In genomic region chr8:119590348-119590747, GRCm38 (mm10) we compare ENCODE assay signal across 26 mouse cellular contexts. TPM values are rescaled to one million over a fixed set of nuclear protein-coding genes. Genes with fewer than 3 reads are reported as not detected.
DNase-seq lines count a peak whose midpoint lies in the region; ATAC-seq lines count a peak whose summit lies in the region.
"Had no signal": no experiment of that assay in that cellular context is flagged by ENCODE, and none has a peak within 500 bp of the region (broad histone marks: within the 10 kb centered on the region; RNA-seq: fewer than 3 reads in every experiment).

No protein-coding gene starts in this region.

- H3K36me3 ChIP-seq in kidney, embryonic 14.5 days (ENCODE audit: control insufficient read depth, insufficient read depth, low read length), result no peaks in the 10 kb centered on the region
- H3K36me3 ChIP-seq in intestine, embryonic 16.5 days (ENCODE audit: control insufficient read depth, insufficient read depth, low read length), result no peaks in the 10 kb centered on the region
- no peaks in the 10 kb centered on the region for H3K36me3 ChIP-seq in stomach, embryonic 15.5 days
- H3K36me3 ChIP-seq: embryonic facial prominence, embryonic 12.5 days; forebrain, embryonic 12.5 days; heart, embryonic 10.5 days had no signal

- no peak overlapping the region for H3K4me2 ChIP-seq in kidney, embryonic 14.5 days (replicated peaks; ENCODE audit: low read depth, low read length)
- no peak overlapping the region for H3K4me2 ChIP-seq in intestine, embryonic 16.5 days (ENCODE audit: low read depth, low read length)
- no peak overlapping the region for H3K4me2 ChIP-seq in stomach, embryonic 15.5 days
- H3K4me2 ChIP-seq: embryonic facial prominence, embryonic 12.5 days; forebrain, embryonic 12.5 days had no signal

- no peak overlapping the region for H3K9ac ChIP-seq in kidney, embryonic 14.5 days (ENCODE audit: low read depth, low read length)
- H3K9ac ChIP-seq in intestine, embryonic 16.5 days (ENCODE audit: low read depth, low read length), result no peak overlapping the region; the same call in 1 of the 2 replicates
- H3K9ac ChIP-seq in stomach, embryonic 15.5 days, result no peak overlapping the region
- H3K9ac ChIP-seq: embryonic facial prominence, embryonic 12.5 days; forebrain, embryonic 12.5 days had no signal

- no peaks in the 10 kb centered on the region for H3K4me1 ChIP-seq in kidney, embryonic 14.5 days (ENCODE audit: control insufficient read depth, insufficient read depth, low read length)
- peaks cover 9% of the 10 kb centered on the region; the same call in 1 of the 2 replicates for H3K4me1 ChIP-seq in intestine, embryonic 16.5 days (ENCODE audit: control insufficient read depth, insufficient read depth, low read length)
- H3K4me1 ChIP-seq in stomach, embryonic 15.5 days, result 0 out of 2 replicates have a peak, but pooled peaks cover 4% of the 10 kb centered on the region
- H3K4me1 ChIP-seq: embryonic facial prominence, embryonic 12.5 days had no signal

- peak; percentile 21 for DNase-seq in kidney, postnatal 14 days
- DNase-seq in ovary, postnatal 36 days (ENCODE audit: low spot score), result no peak
- DNase-seq in layer of hippocampus, adult 8-10 months (ENCODE audit: low spot score in 2 of 2), result no peak
- DNase-seq in spleen, adult 18-20 months, result no peak
- DNase-seq: adrenal gland, postnatal 14 days; cerebellum, adult 11-12 months; cerebellum, adult 9-10 months; cerebellum, postnatal 25 days; gastrocnemius, postnatal 10 days; heart, adult 18-20 months; heart, postnatal 10 days; heart, postnatal 4 days had no signal

- H3K4me3 ChIP-seq in kidney, embryonic 14.5 days (ENCODE audit: low read length), result no peak overlapping the region
- no peak overlapping the region for H3K4me3 ChIP-seq in intestine, embryonic 16.5 days (ENCODE audit: low read length)
- H3K4me3 ChIP-seq in stomach, embryonic 15.5 days (replicated peaks), result no peak overlapping the region
- H3K4me3 ChIP-seq: embryonic facial prominence, embryonic 12.5 days; forebrain, embryonic 12.5 days; heart, embryonic 10.5 days had no signal

- H3K27me3 ChIP-seq in kidney, embryonic 14.5 days (ENCODE audit: control insufficient read depth, insufficient read depth, low read length), result no peaks in the 10 kb centered on the region
- H3K27me3 ChIP-seq in intestine, embryonic 16.5 days (replicated peaks; ENCODE audit: control insufficient read depth, insufficient read depth, low read length), result no peaks in the 10 kb centered on the region
- H3K27me3 ChIP-seq in stomach, embryonic 15.5 days (replicated peaks), result no peaks in the 10 kb centered on the region
- H3K27me3 ChIP-seq: embryonic facial prominence, embryonic 12.5 days; Patski had no signal

- WGBS in kidney, embryonic 14.5 days, result 77% methylated on average over 14 of the region's 14 CpGs
- WGBS in intestine, embryonic 16.5 days, result 60% methylated on average over 14 of the region's 14 CpGs
- WGBS in stomach, embryonic 15.5 days, result 66% methylated on average over 14 of the region's 14 CpGs

- no peak overlapping the region for H3K27ac ChIP-seq in kidney, embryonic 14.5 days (ENCODE audit: low read depth, low read length)
- peak overlapping the region; percentile 79 for H3K27ac ChIP-seq in intestine, embryonic 16.5 days (ENCODE audit: low read length)
- no peak overlapping the region for H3K27ac ChIP-seq in stomach, embryonic 15.5 days
- H3K27ac ChIP-seq: embryonic facial prominence, embryonic 12.5 days; forebrain, embryonic 12.5 days had no signal

- ATAC-seq in kidney, embryonic 14.5 days (ENCODE audit: low FRiP score, low TSS enrichment), result no peak
- ATAC-seq in intestine, embryonic 16.5 days, result peak; percentile 90
- peak; percentile 55 for ATAC-seq in stomach, embryonic 15.5 days (ENCODE audit: insufficient read depth, low FRiP score, low read depth)
- ATAC-seq: activated CD4-positive, CD25-positive, alpha-beta regulatory T cell, adult 4 months; forebrain, embryonic 16.5 days; Patski had no signal

- no peaks in the 10 kb centered on the region for H3K9me3 ChIP-seq in kidney, embryonic 14.5 days (ENCODE audit: control insufficient read depth, low read length)
- no peaks in the 10 kb centered on the region for H3K9me3 ChIP-seq in intestine, embryonic 16.5 days (ENCODE audit: control insufficient read depth, low read length)
- H3K9me3 ChIP-seq in stomach, embryonic 15.5 days, result no peaks in the 10 kb centered on the region
- H3K9me3 ChIP-seq: embryonic facial prominence, embryonic 12.5 days; forebrain, embryonic 12.5 days; heart, embryonic 10.5 days had no signal

RNA-seq across cellular contexts. Expression of gene Taf1c, which starts 14.7 kb away (rescaled TPM):
- 9.7 and 13.0 TPM in 2 replicates for polyA plus RNA-seq in kidney, embryonic 14.5 days (2014; fragmentation: Nextera tagmentation; extraction: Ambion mirVana)
- polyA plus RNA-seq in intestine, embryonic 16.5 days (2015; fragmentation: Nextera tagmentation; extraction: Ambion mirVana), result 11.6 and 11.9 TPM in 2 replicates
- 9.7 and 9.8 TPM in 2 replicates for polyA plus RNA-seq in stomach, embryonic 15.5 days (2015; fragmentation: Nextera tagmentation; extraction: Ambion mirVana)
- total RNA-seq in layer of hippocampus, adult 8-10 months (2022), result 10 to 100 TPM; 10.7 to 11.8 (median 11.5) TPM

RNA-seq across cellular contexts. Expression of gene Dnaaf1, which starts 15.3 kb away (rescaled TPM):
- polyA plus RNA-seq in kidney, embryonic 14.5 days (2014; fragmentation: Nextera tagmentation; extraction: Ambion mirVana), result 0.11 and 0.37 TPM in 2 replicates
- polyA plus RNA-seq in intestine, embryonic 16.5 days (2015; fragmentation: Nextera tagmentation; extraction: Ambion mirVana), result 2.6 and 3.5 TPM in 2 replicates
- 0.40 and 0.59 TPM in 2 replicates for polyA plus RNA-seq in stomach, embryonic 15.5 days (2015; fragmentation: Nextera tagmentation; extraction: Ambion mirVana)
- under 1 TPM; 0.13 to 0.43 (median 0.17) TPM for total RNA-seq in layer of hippocampus, adult 8-10 months (2022)
- total RNA-seq: adrenal gland, adult 18-20 months; adrenal gland, postnatal 14 days; gastrocnemius, postnatal 10 days; gastrocnemius, postnatal 4 days; heart, postnatal 10 days; heart, postnatal 4 days had no signal
- polyA plus RNA-seq: activated CD4-positive, CD25-positive, alpha-beta regulatory T cell, adult 4 months had no signal

RNA-seq across cellular contexts. Expression of gene Hsdl1, which starts 15.4 kb away (rescaled TPM):
- polyA plus RNA-seq in kidney, embryonic 14.5 days (2014; fragmentation: Nextera tagmentation; extraction: Ambion mirVana), result 20.4 and 35.8 TPM in 2 replicates
- polyA plus RNA-seq in intestine, embryonic 16.5 days (2015; fragmentation: Nextera tagmentation; extraction: Ambion mirVana), result 32.3 and 33.3 TPM in 2 replicates
- 31.4 and 32.2 TPM in 2 replicates for polyA plus RNA-seq in stomach, embryonic 15.5 days (2015; fragmentation: Nextera tagmentation; extraction: Ambion mirVana)
- 10 to 100 TPM; 43.8 to 51.8 (median 49.7) TPM for total RNA-seq in layer of hippocampus, adult 8-10 months (2022)

RNA-seq across cellular contexts. Expression of gene Adad2, which starts 22.2 kb away (rescaled TPM):
- polyA plus RNA-seq in kidney, embryonic 14.5 days (2014; fragmentation: Nextera tagmentation; extraction: Ambion mirVana), result 0.29 TPM in 1 of 2 replicates, not detected in the other
- 0.09 TPM in 1 of 2 replicates, not detected in the other for polyA plus RNA-seq in intestine, embryonic 16.5 days (2015; fragmentation: Nextera tagmentation; extraction: Ambion mirVana)
- polyA plus RNA-seq in stomach, embryonic 15.5 days (2015; fragmentation: Nextera tagmentation; extraction: Ambion mirVana), result 0.09 TPM in 1 of 2 replicates, not detected in the other
- 1 to 10 TPM in 2 of 4 experiments, under 1 TPM in 2; 0.33 to 1.1 (median 0.71) TPM for total RNA-seq in layer of hippocampus, adult 8-10 months (2022)
- total RNA-seq: adrenal gland, adult 18-20 months; adrenal gland, postnatal 14 days; gastrocnemius, postnatal 10 days; gastrocnemius, postnatal 4 days; heart, adult 18-20 months; heart, postnatal 10 days; heart, postnatal 4 days had no signal
- polyA plus RNA-seq: activated CD4-positive, CD25-positive, alpha-beta regulatory T cell, adult 4 months; C2C12; forebrain, embryonic 16.5 days; frontal cortex, adult 2 months; heart, embryonic 10.5 days; heart, embryonic 14.5 days; Patski had no signal

RNA-seq across cellular contexts. Expression of gene Mbtps1, which starts 31.8 kb away (rescaled TPM):
- polyA plus RNA-seq in kidney, embryonic 14.5 days (2014; fragmentation: Nextera tagmentation; extraction: Ambion mirVana), result 66.4 and 131 TPM in 2 replicates
- 78.0 and 82.5 TPM in 2 replicates for polyA plus RNA-seq in intestine, embryonic 16.5 days (2015; fragmentation: Nextera tagmentation; extraction: Ambion mirVana)
- polyA plus RNA-seq in stomach, embryonic 15.5 days (2015; fragmentation: Nextera tagmentation; extraction: Ambion mirVana), result 96.3 and 107 TPM in 2 replicates
- 10 to 100 TPM; 75.6 to 83.8 (median 80.9) TPM for total RNA-seq in layer of hippocampus, adult 8-10 months (2022)
